Mouse (Mus musculus): Measurements from ENCODE around the gene Cfap97d2.

- TF ChIP-seq MYOD1 (IDR thresholded peaks at IDR 0.05; ENCODE audit: control insufficient read depth in 1 of 3, insufficient read length in 2 of 3, low read depth in 2 of 3) (no peak), POLR2A (IDR thresholded peaks at IDR 0.05; ENCODE audit: insufficient read length, low read depth) (no peak), USF1 (IDR thresholded peaks at IDR 0.05; ENCODE audit: low read depth) (no peak), CEBPB (IDR thresholded peaks at IDR 0.05; ENCODE audit: insufficient read depth, poor library complexity, severe bottlenecking) (no peak), TCF12 (IDR thresholded peaks at IDR 0.05; ENCODE audit: insufficient read depth, poor library complexity, severe bottlenecking) (no peak), MAX (IDR thresholded peaks at IDR 0.05; ENCODE audit: low read depth) (no peak), E2F4 (IDR thresholded peaks at IDR 0.05; ENCODE audit: insufficient read depth) (no peak), MYOG (IDR thresholded peaks at IDR 0.05; ENCODE audit: control insufficient read depth in 1 of 3, insufficient read depth in 1 of 3, insufficient read length in 2 of 3, low read depth in 2 of 3) (no peak), POLR2AphosphoS2 (IDR thresholded peaks at IDR 0.05; ENCODE audit: insufficient read length, low read depth) (no peak), REST (IDR thresholded peaks at IDR 0.05; ENCODE audit: insufficient read depth, insufficient read length) (no peak)
These were observed 13.3 kb downstream of the Cfap97d2 start for GRCm38 (mm10) chr8:13718980-13719379.
